Mouse (Mus musculus): ENCODE data around the gene Hunk.

DNA sequence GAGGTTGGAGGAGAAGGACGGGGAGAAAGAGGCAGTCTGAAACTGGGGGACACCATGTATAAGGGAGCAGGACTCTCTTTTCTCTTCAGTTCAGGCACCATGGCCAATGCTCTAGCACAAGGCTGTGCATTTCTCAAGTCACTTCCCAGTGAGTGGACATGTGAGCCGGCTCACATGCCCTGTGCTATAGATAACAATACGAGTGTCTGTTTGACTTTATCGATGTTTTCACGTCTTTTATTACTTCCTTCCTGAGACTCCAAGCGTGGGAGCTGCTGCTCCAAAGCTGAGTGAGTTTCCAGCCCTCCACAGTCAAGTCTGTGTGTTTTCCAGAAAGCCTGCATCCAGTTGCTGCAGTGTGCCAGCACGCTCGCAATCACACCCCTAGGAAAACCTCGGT lies 158.4 kb downstream of the Hunk start:
- no peak for TF ChIP-seq POLR2A (IDR thresholded peaks at IDR 0.05; ENCODE audit: control insufficient read depth, low read depth, low read length)
- TF ChIP-seq CTCF (IDR thresholded peaks at IDR 0.05; ENCODE audit: control insufficient read depth, insufficient read depth, insufficient replicate concordance, low read depth, low read length) = no peak
